Mouse (Mus musculus): ENCODE measurements around the gene D10Wsu102e.
"Not testable (repeated sequence)": the region's sequence is repeated elsewhere in the genome, so short reads cannot be mapped to it uniquely, and the experiment has no call there.

DNA sequence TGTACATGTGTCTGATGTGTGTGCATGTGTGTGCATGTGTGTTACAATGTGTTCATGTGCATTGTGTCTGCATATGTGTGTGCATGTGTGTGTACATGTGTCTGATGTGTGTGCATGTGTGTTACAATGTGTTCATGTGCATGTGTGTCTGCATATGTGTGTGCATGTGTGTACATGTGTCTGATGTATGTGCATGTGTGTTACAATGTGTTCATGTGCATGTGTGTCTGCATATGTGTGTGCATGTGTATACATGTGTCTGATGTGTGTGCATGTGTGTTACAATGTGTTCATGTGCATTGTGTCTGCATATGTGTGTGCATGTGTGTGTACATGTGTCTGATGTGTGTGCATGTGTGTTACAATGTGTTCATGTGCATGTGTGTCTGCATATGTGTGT lies 164.2 kb downstream of the D10Wsu102e start:
- not testable (repeated sequence) for TF ChIP-seq CTCF (IDR thresholded peaks at IDR 0.05; ENCODE audit: low read depth, low read length); GATA1 (IDR thresholded peaks at IDR 0.05; ENCODE audit: borderline replicate concordance, low read length); POLR2AphosphoS5 (IDR thresholded peaks at IDR 0.05; ENCODE audit: insufficient replicate concordance, low read depth, low read length)

Data from G1E (cell line).